Mouse (Mus musculus) cerebellum, adult 9-11 months (tissue): ENCODE measurements around the gene Gm14308.
"Not testable (repeated sequence)": the region's sequence is repeated elsewhere in the genome, so short reads cannot be mapped to it uniquely, and the experiment has no call there.

Experiments
- DNase-seq: peaks from one replicate; pipeline ENCODE4 v3.0.0; 2022

Gm14308 gene

GRCm38 (mm10) chr2:176636244-176636643, at the start of gene Gm14308:
TSS of gene Gm14308 (minus strand) at chr2:176636344.
- DNase-seq: not testable (repeated sequence)

GRCm38 (mm10) chr2:176670222-176670621, 34.1 kb upstream of the Gm14308 start, which contains the start of gene Zfp973:
TSS of gene Zfp973 (plus strand) at chr2:176670522.
- DNase-seq: not testable (repeated sequence)
